Mouse (Mus musculus) left cerebral cortex, postnatal 10 days (tissue): ENCODE measurements at regions not wholly inside any gene's neighbourhood (a gene's known extent, or its start where the extent isn't known, plus 50 kb on each side); places are given as distances from the start of the nearest gene placed in this dataset.

Experiments
- DNase-seq, 2 experiments: peaks; one replicate each; pipeline ENCODE4 v3.0.0; 2021 to 2022; ENCODE audit warnings: low spot score in 2 of 2, mixed read lengths in 1 of 2; ENCODE audit errors: extremely low spot score in 1 of 2
- intact Hi-C: fragments of 180-260 bp; cut with DNase I; formaldehyde crosslinking; loops from one replicate; pipeline ENCODE4 v1.15.1; 2025

- DNase-seq = no peak
- intact Hi-C loops = no loop called here
Observed at GRCm38 (mm10) chr11:89247991-89248390, 54.1 kb downstream of the Nog start.

- intact Hi-C loops = loop anchor here (5.0 kb wide), 1 partner anchor 59 kb away; the partner anchor contains the start of gene Nog
Observed at GRCm38 (mm10) chr11:89243370-89243769, 58.8 kb downstream of the Nog start.

GRCm38 (mm10) chr11:89242130-89242529 is 60.0 kb downstream of the Nog start:
- intact Hi-C loops = loop anchor here (5.0 kb wide), 1 partner anchor 60 kb away; the partner anchor contains the start of gene Nog
- DNase-seq = no peak

More at GRCm38 (mm10) chr11:89243370-89243769, 58.8 kb downstream of the Nog start:
- DNase-seq = peak; percentile 40 to 44

- intact Hi-C loops = loop anchor here (5.0 kb wide), 1 partner anchor 62 kb away; the partner anchor contains the start of gene Nog
- no peak for DNase-seq
Observed at GRCm38 (mm10) chr11:89239891-89240290, 62.2 kb downstream of the Nog start.

- intact Hi-C loops = no loop called here
- no peak for DNase-seq
Observed at GRCm38 (mm10) chr11:89236904-89237303, 65.2 kb downstream of the Nog start.

- intact Hi-C loops = no loop called here
- DNase-seq = no peak
Observed at GRCm38 (mm10) chr11:89232884-89233480, 69.2 kb downstream of the Nog start.

- intact Hi-C loops = no loop called here
- no peak for DNase-seq
Observed at GRCm38 (mm10) chr11:89229726-89230125, 72.4 kb downstream of the Nog start.

- intact Hi-C loops = no loop called here
- no peak for DNase-seq
Observed at GRCm38 (mm10) chr11:89213204-89213603, 88.9 kb downstream of the Nog start.

- peak in 1 of 2 experiments; percentile 17 for DNase-seq
- intact Hi-C loops = no loop called here
Observed at GRCm38 (mm10) chr11:89209531-89209950, 92.6 kb downstream of the Nog start.

GRCm38 (mm10) chr11:89209072-89209471 is 93.1 kb downstream of the Nog start:
- intact Hi-C loops = no loop called here
- DNase-seq = peak; percentile 12 to 16

GRCm38 (mm10) chr11:89206788-89207187 is 95.3 kb downstream of the Nog start:
- intact Hi-C loops = no loop called here
- DNase-seq = no peak

- DNase-seq = no peak
- intact Hi-C loops = no loop called here
Observed at GRCm38 (mm10) chr11:89204948-89205545, 97.1 kb downstream of the Nog start.

- no peak for DNase-seq
- intact Hi-C loops = no loop called here
Observed at GRCm38 (mm10) chr11:89200458-89200857, 101.7 kb downstream of the Nog start.

GRCm38 (mm10) chr11:89192815-89193214 is 109.3 kb downstream of the Nog start:
- DNase-seq = no peak
- intact Hi-C loops = no loop called here

GRCm38 (mm10) chr11:89186911-89187621 is 113.4 kb downstream of the Gm525 start:
- intact Hi-C loops = no loop called here
- peak; percentile 27 to 86 for DNase-seq

- intact Hi-C loops = no loop called here
- DNase-seq = peak in 1 of 2 experiments; percentile 55
Observed at GRCm38 (mm10) chr11:89185862-89186261, 112.2 kb downstream of the Gm525 start.

GRCm38 (mm10) chr11:89181471-89181870 is 107.8 kb downstream of the Gm525 start:
- intact Hi-C loops = no loop called here
- DNase-seq = no peak

- intact Hi-C loops = no loop called here
- DNase-seq = no peak
Observed at GRCm38 (mm10) chr11:89178436-89178835, 104.8 kb downstream of the Gm525 start.

- peak in 1 of 2 experiments; percentile 30 for DNase-seq
- intact Hi-C loops = no loop called here
Observed at GRCm38 (mm10) chr11:89175511-89175910, 101.9 kb downstream of the Gm525 start.

- DNase-seq = no peak
- intact Hi-C loops = no loop called here
Observed at GRCm38 (mm10) chr11:89174967-89175366, 101.3 kb downstream of the Gm525 start.
